Mouse (Mus musculus) T-helper 2 cell (primary cell): ENCODE measurements at regions not wholly inside any gene's neighbourhood (a gene's known extent, or its start where the extent isn't known, plus 50 kb on each side); places are given as distances from the start of the nearest gene placed in this dataset.

Experiments
- in situ Hi-C: fragments of 300-600 bp; cut with MboI, MseI; formaldehyde crosslinking; loops from one replicate; pipeline ENCODE4 v1.15.1; 2025; ENCODE audit warnings: high pct_unique_total_duplicates

- in situ Hi-C loops, result no loop called here
Observed at GRCm38 (mm10) chr9:67165486-67165885, 116.3 kb upstream of the Tpm1 start.

- in situ Hi-C loops, result no loop called here
Observed at GRCm38 (mm10) chr9:67163746-67164145, 114.5 kb upstream of the Tpm1 start.

GRCm38 (mm10) chr9:67160785-67161455 lies 111.7 kb upstream of the Tpm1 start:
- in situ Hi-C loops, result no loop called here

- in situ Hi-C loops, result no loop called here
Observed at GRCm38 (mm10) chr9:67160350-67160749, 111.1 kb upstream of the Tpm1 start.

- in situ Hi-C loops, result no loop called here
Observed at GRCm38 (mm10) chr9:67156590-67157259, 107.5 kb upstream of the Tpm1 start.

GRCm38 (mm10) chr9:67154062-67154461 lies 104.9 kb upstream of the Tpm1 start:
- in situ Hi-C loops, result no loop called here

- in situ Hi-C loops, result no loop called here
Observed at GRCm38 (mm10) chr9:67153333-67153732, 104.1 kb upstream of the Tpm1 start.

GRCm38 (mm10) chr9:67147656-67148055 lies 98.5 kb upstream of the Tpm1 start:
- in situ Hi-C loops, result loop anchor here (25.0 kb wide), 1 partner anchor 1185 kb away; no protein-coding TSS in a partner anchor

GRCm38 (mm10) chr9:67145392-67145791 lies 96.2 kb upstream of the Tpm1 start:
- in situ Hi-C loops, result loop anchor here (25.0 kb wide), 1 partner anchor 1183 kb away; no protein-coding TSS in a partner anchor

- in situ Hi-C loops, result loop anchor here (25.0 kb wide), 1 partner anchor 1182 kb away; no protein-coding TSS in a partner anchor
Observed at GRCm38 (mm10) chr9:67144511-67144910, 95.3 kb upstream of the Tpm1 start.

- in situ Hi-C loops, result loop anchor here (25.0 kb wide), 1 partner anchor 1178 kb away; no protein-coding TSS in a partner anchor
Observed at GRCm38 (mm10) chr9:67140319-67140887, 91.2 kb upstream of the Tpm1 start.

GRCm38 (mm10) chr9:67137681-67138080 lies 88.5 kb upstream of the Tpm1 start:
- in situ Hi-C loops, result loop anchor here (25.0 kb wide), 1 partner anchor 1175 kb away; no protein-coding TSS in a partner anchor

- in situ Hi-C loops, result loop anchor here (25.0 kb wide), 1 partner anchor 1175 kb away; no protein-coding TSS in a partner anchor
Observed at GRCm38 (mm10) chr9:67137141-67137540, 87.9 kb upstream of the Tpm1 start.

- in situ Hi-C loops, result loop anchor here (25.0 kb wide), 1 partner anchor 1174 kb away; no protein-coding TSS in a partner anchor
Observed at GRCm38 (mm10) chr9:67136166-67136565, 87.0 kb upstream of the Tpm1 start.

- in situ Hi-C loops, result loop anchor here (25.0 kb wide), 1 partner anchor 1172 kb away; no protein-coding TSS in a partner anchor
Observed at GRCm38 (mm10) chr9:67134378-67134777, 85.2 kb upstream of the Tpm1 start.

- in situ Hi-C loops, result loop anchor here (25.0 kb wide), 1 partner anchor 1170 kb away; no protein-coding TSS in a partner anchor
Observed at GRCm38 (mm10) chr9:67132370-67132769, 83.2 kb upstream of the Tpm1 start.

- in situ Hi-C loops, result loop anchor here (25.0 kb wide), 1 partner anchor 1169 kb away; no protein-coding TSS in a partner anchor
Observed at GRCm38 (mm10) chr9:67130730-67131440, 81.7 kb upstream of the Tpm1 start.

GRCm38 (mm10) chr9:67129891-67130290 lies 80.7 kb upstream of the Tpm1 start:
- in situ Hi-C loops, result loop anchor here (25.0 kb wide), 1 partner anchor 1168 kb away; no protein-coding TSS in a partner anchor

- in situ Hi-C loops, result loop anchor here (25.0 kb wide), 1 partner anchor 1167 kb away; no protein-coding TSS in a partner anchor
Observed at GRCm38 (mm10) chr9:67129095-67129494, 79.9 kb upstream of the Tpm1 start.

- in situ Hi-C loops, result no loop called here
Observed at GRCm38 (mm10) chr9:67121691-67122090, 72.5 kb upstream of the Tpm1 start.
